Mouse (Mus musculus) ovary, adult 2 months (tissue): ENCODE results near the gene Gm11559. TPM values are rescaled to one million over a fixed set of nuclear protein-coding genes. Genes with fewer than 3 reads are reported as not detected.

ENCODE experiments used
- polyA plus RNA-seq: library from polyadenylated mRNA; depleted of rRNA; stranded (reverse); fragments of >200 nt; gene quantifications from 2 replicates; pipeline ENCODE4 v1.2.3, GENCODE M21; 2012; rRNA removed

The Gm11559 gene
- not detected in 2 replicates for polyA plus RNA-seq

GRCm38 (mm10) chr11:99864176-99864575 lies at the start of gene Gm11559:
Gm11559 (plus strand) TSS chr11:99864476.

GRCm38 (mm10) chr11:99815566-99815965 lies 48.7 kb upstream of the Gm11559 start, which contains the start of gene Gm11564:
Gm11564 (minus strand) TSS chr11:99815666.

GRCm38 (mm10) chr11:99837966-99838365 lies 26.3 kb upstream of the Gm11559 start, which contains the start of gene 2300003K06Rik:
2300003K06Rik (minus strand) TSS chr11:99838066.

GRCm38 (mm10) chr11:99851508-99851907 lies 12.8 kb upstream of the Gm11559 start, which contains the start of gene Krtap4-16:
Krtap4-16 (minus strand) TSS chr11:99851608.

GRCm38 (mm10) chr11:99857617-99858016 lies 6.7 kb upstream of the Gm11559 start, which contains the start of gene Gm11568:
Gm11568 (plus strand) TSS chr11:99857917.

GRCm38 (mm10) chr11:99873089-99873488 lies 8.8 kb downstream of the Gm11559 start, which contains the start of gene Krtap9-1:
Krtap9-1 (plus strand) TSS chr11:99873389.

GRCm38 (mm10) chr11:99878887-99879286 lies 14.6 kb downstream of the Gm11559 start, which contains the start of gene Gm11567:
Gm11567 (plus strand) TSS chr11:99879187.

GRCm38 (mm10) chr11:99907620-99908019 lies 43.3 kb downstream of the Gm11559 start, which contains the start of gene Krtap31-1:
Krtap31-1 (plus strand) TSS chr11:99907920.

GRCm38 (mm10) chr11:99914451-99914850 lies 50.2 kb downstream of the Gm11559 start, which contains the start of gene Gm11565:
Gm11565 (plus strand) TSS chr11:99914751.

Other genes with a start within 250 kb of the Gm11559 start
- gene Krtap2-4, start 249.6 kb upstream of the Gm11559 start, polyA plus RNA-seq: not detected in 2 replicates
- gene Gm11562, start 244.0 kb upstream of the Gm11559 start, polyA plus RNA-seq: 0.18 and 0.21 TPM in 2 replicates
- gene Krtap4-1, start 236.2 kb upstream of the Gm11559 start, polyA plus RNA-seq: not detected in 2 replicates
- not detected in 2 replicates for gene Krtap4-2, start 229.4 kb upstream of the Gm11559 start, polyA plus RNA-seq
- gene Krtap4-7, start 220.4 kb upstream of the Gm11559 start, polyA plus RNA-seq: not detected in 2 replicates
- gene Gm11555, start 214.2 kb upstream of the Gm11559 start, polyA plus RNA-seq: not detected in 2 replicates
- not detected in 2 replicates for gene Gm11563, start 205.5 kb upstream of the Gm11559 start, polyA plus RNA-seq
- 0.18 and 0.26 TPM in 2 replicates for gene Krtap4-6, start 198.5 kb upstream of the Gm11559 start, polyA plus RNA-seq
- gene Gm14190, start 173.7 kb upstream of the Gm11559 start, polyA plus RNA-seq: not detected in 2 replicates
- gene Gm14180, start 130.2 kb upstream of the Gm11559 start, polyA plus RNA-seq: not detected in 2 replicates
- not detected in 2 replicates for gene Gm11595, start 91.6 kb upstream of the Gm11559 start, polyA plus RNA-seq
- not detected in 2 replicates for gene Krtap4-8, start 83.8 kb upstream of the Gm11559 start, polyA plus RNA-seq
- not detected in 2 replicates for gene Krtap4-9, start 79.3 kb upstream of the Gm11559 start, polyA plus RNA-seq
- not detected in 2 replicates for gene Gm11596, start 71.0 kb upstream of the Gm11559 start, polyA plus RNA-seq
- not detected in 2 replicates for gene Gm11569, start 65.5 kb upstream of the Gm11559 start, polyA plus RNA-seq
- not detected in 2 replicates for gene Gm11554, start 60.0 kb upstream of the Gm11559 start, polyA plus RNA-seq
- not detected in 2 replicates for gene Krtap4-13, start 54.6 kb upstream of the Gm11559 start, polyA plus RNA-seq
- gene Gm11564, start 48.8 kb upstream of the Gm11559 start, polyA plus RNA-seq: not detected in 2 replicates
- not detected in 2 replicates for gene 2300003K06Rik, start 26.4 kb upstream of the Gm11559 start, polyA plus RNA-seq
- gene Krtap4-16, start 12.9 kb upstream of the Gm11559 start, polyA plus RNA-seq: not detected in 2 replicates
- not detected in 2 replicates for gene Gm11568, start 6.6 kb upstream of the Gm11559 start, polyA plus RNA-seq
- not detected in 2 replicates for gene Krtap9-1, start 8.9 kb downstream of the Gm11559 start, polyA plus RNA-seq
- gene Gm11567, start 14.7 kb downstream of the Gm11559 start, polyA plus RNA-seq: not detected in 2 replicates
- gene Krtap31-1, start 43.4 kb downstream of the Gm11559 start, polyA plus RNA-seq: not detected in 2 replicates
- not detected in 2 replicates for gene Gm11565, start 50.3 kb downstream of the Gm11559 start, polyA plus RNA-seq
- not detected in 2 replicates for gene Krtap31-2, start 71.8 kb downstream of the Gm11559 start, polyA plus RNA-seq
- gene Krtap9-5, start 84.0 kb downstream of the Gm11559 start, polyA plus RNA-seq: not detected in 2 replicates
- gene Krtap29-1, start 114.6 kb downstream of the Gm11559 start, polyA plus RNA-seq: not detected in 2 replicates
- gene Krtap16-1, start 122.1 kb downstream of the Gm11559 start, polyA plus RNA-seq: not detected in 2 replicates
- 0.23 TPM in 1 of 2 replicates, not detected in the other for gene Krtap17-1, start 129.5 kb downstream of the Gm11559 start, polyA plus RNA-seq
- gene Krt33a, start 151.7 kb downstream of the Gm11559 start, polyA plus RNA-seq: not detected in 2 replicates
- gene Krt33b, start 165.4 kb downstream of the Gm11559 start, polyA plus RNA-seq: not detected in 2 replicates
- not detected in 2 replicates for gene Krt34, start 177.1 kb downstream of the Gm11559 start, polyA plus RNA-seq
- gene Krt31, start 186.1 kb downstream of the Gm11559 start, polyA plus RNA-seq: not detected in 2 replicates
- gene Krt32, start 223.8 kb downstream of the Gm11559 start, polyA plus RNA-seq: not detected in 2 replicates
- gene Krt35, start 231.8 kb downstream of the Gm11559 start, polyA plus RNA-seq: 0.07 TPM in 1 of 2 replicates, not detected in the other
- gene Krt36, start 241.2 kb downstream of the Gm11559 start, polyA plus RNA-seq: 0.52 and 1.2 TPM in 2 replicates